Mouse (Mus musculus) CH12.LX (cell line): ENCODE results near the gene Myo15. TPM values are rescaled to one million over a fixed set of nuclear protein-coding genes. Genes with fewer than 3 reads are reported as not detected.
A peak's percentile ranks its signal among the peaks of the same experiment; 100 is the strongest.
"Not testable (repeated sequence)": the region's sequence is repeated elsewhere in the genome, so short reads cannot be mapped to it uniquely, and the experiment has no call there.

Experiments
- DNase-seq: peaks from one replicate; pipeline ENCODE4 v3.0.0-alpha.2; 2013; ENCODE audit errors: extremely low read depth
- H3K27ac ChIP-seq: 2 replicates; pipeline ENCODE4 v1.5.1; 2012; ENCODE audit warnings: low read depth, mild to moderate bottlenecking, control low read depth, moderate library complexity; ENCODE audit not compliant: insufficient read depth
- H3K27me3 ChIP-seq: replicated peaks from 2 replicates; pipeline ENCODE3; 2012; ENCODE audit warnings: inconsistent platforms
- H3K36me3 ChIP-seq, 2 experiments: replicated peaks in 1 of 2; 2 replicates each; pipeline versions ENCODE3 to v1.6.1; 2012; ENCODE audit warnings: inconsistent platforms in 1 of 2, low read length in 1 of 2, mild to moderate bottlenecking in 1 of 2, mixed read lengths in 1 of 2, moderate library complexity in 1 of 2; ENCODE audit not compliant: control insufficient read depth in 1 of 2, insufficient read depth in 1 of 2
- H3K4me1 ChIP-seq, 2 experiments: 2 replicates each; pipeline ENCODE4 v1.6.1; 2012; ENCODE audit warnings: inconsistent platforms in 1 of 2, moderate library complexity in 1 of 2; ENCODE audit not compliant: insufficient read depth in 2 of 2, control insufficient read depth in 1 of 2
- H3K4me2 ChIP-seq: 2 replicates; pipeline ENCODE4 v1.6.1; 2012; ENCODE audit warnings: low read depth, mild to moderate bottlenecking, control low read depth; ENCODE audit not compliant: poor library complexity, insufficient read depth, severe bottlenecking
- H3K4me3 ChIP-seq, 3 experiments: fragments of 150-350 bp in 1 of 3; sonication (generic) in 1 of 3; replicated peaks in 1 of 3; 2 replicates each; pipeline versions ENCODE3 to v1.5.1; 2011 to 2012; ENCODE audit warnings: low read depth in 2 of 3, low read length in 2 of 3, mild to moderate bottlenecking in 2 of 3, moderate library complexity in 2 of 3, control low read depth in 1 of 3, improper control_type of control experiment in 1 of 3, inconsistent platforms in 1 of 3, mixed read lengths in 1 of 3; ENCODE audit not compliant: poor library complexity in 1 of 3
- H3K79me2 ChIP-seq: replicated peaks from 2 replicates; pipeline ENCODE4 v1.6.1; 2012; ENCODE audit warnings: mild to moderate bottlenecking, moderate library complexity; ENCODE audit not compliant: control insufficient read depth, poor library complexity, insufficient read depth, severe bottlenecking; ENCODE audit errors: extremely low read depth
- H3K9ac ChIP-seq: 2 replicates; pipeline ENCODE4 v1.6.1; 2012; ENCODE audit warnings: low read depth, mild to moderate bottlenecking, control low read depth, moderate library complexity; ENCODE audit not compliant: insufficient read depth
- H3K9me3 ChIP-seq: replicated peaks from 2 replicates; pipeline ENCODE3; 2012; ENCODE audit warnings: low read length, inconsistent platforms, mixed read lengths
- CTCF ChIP-seq, 2 experiments: IDR thresholded peaks in 1 of 2; conservative IDR thresholded peaks in 1 of 2; 2 replicates each; pipeline ENCODE4 v1.5.1; 2011 to 2012; ENCODE audit warnings: low read depth in 2 of 2, low read length in 2 of 2, improper control_type of control experiment in 1 of 2, inconsistent platforms in 1 of 2, mild to moderate bottlenecking in 1 of 2, moderate library complexity in 1 of 2
- E2F4 ChIP-seq: IDR thresholded peaks from 2 replicates; pipeline ENCODE4 v1.6.1; 2011; ENCODE audit warnings: low read depth, low read length, improper control_type of control experiment; ENCODE audit not compliant: insufficient replicate concordance
- ELF1 ChIP-seq: IDR thresholded peaks from 2 replicates; pipeline ENCODE4 v1.6.1; 2014; ENCODE audit warnings: low read depth, mild to moderate bottlenecking, inconsistent platforms, low read length, improper control_type of control experiment
- JUN ChIP-seq: IDR thresholded peaks from 2 replicates; pipeline ENCODE4 v1.6.1; 2011; ENCODE audit warnings: low read depth, mild to moderate bottlenecking, low read length, improper control_type of control experiment, moderate library complexity; ENCODE audit not compliant: insufficient read depth
- JUND ChIP-seq: conservative IDR thresholded peaks from 2 replicates; pipeline ENCODE4 v1.6.1; 2011; ENCODE audit warnings: low read depth, low read length, improper control_type of control experiment
- KAT2A ChIP-seq: IDR thresholded peaks from 2 replicates; pipeline ENCODE4 v1.6.1; 2012; ENCODE audit warnings: low read length, improper control_type of control experiment, inconsistent platforms; ENCODE audit not compliant: insufficient replicate concordance
- MEF2A ChIP-seq: IDR thresholded peaks from 2 replicates; pipeline ENCODE4 v1.6.1; 2014; ENCODE audit warnings: low read depth, mild to moderate bottlenecking, inconsistent platforms, low read length, improper control_type of control experiment, borderline replicate concordance
- MXI1 ChIP-seq: IDR thresholded peaks from 2 replicates; pipeline ENCODE4 v1.6.1; 2011; ENCODE audit warnings: mild to moderate bottlenecking, low read depth, low read length, improper control_type of control experiment
- MYC ChIP-seq: IDR thresholded peaks from 2 replicates; pipeline ENCODE4 v1.6.1; 2011; ENCODE audit warnings: low read depth, mild to moderate bottlenecking, improper control_type of control experiment, low read length
- POLR2A ChIP-seq: IDR thresholded peaks from 2 replicates; pipeline ENCODE4 v1.6.1; 2011; ENCODE audit warnings: low read depth, mild to moderate bottlenecking, improper control_type of control experiment, low read length
- RAD21 ChIP-seq: IDR thresholded peaks from 2 replicates; pipeline ENCODE4 v1.6.1; 2011; ENCODE audit warnings: low read depth, mild to moderate bottlenecking, low read length, improper control_type of control experiment, moderate library complexity
- SMC3 ChIP-seq: IDR thresholded peaks from 2 replicates; pipeline ENCODE4 v1.6.1; 2011; ENCODE audit warnings: low read depth, low read length, improper control_type of control experiment
- USF1 ChIP-seq: IDR thresholded peaks from 2 replicates; pipeline ENCODE4 v1.6.1; 2014; ENCODE audit warnings: low read depth, mild to moderate bottlenecking, inconsistent platforms, low read length, improper control_type of control experiment
- USF2 ChIP-seq: conservative IDR thresholded peaks from 2 replicates; pipeline ENCODE4 v1.6.1; 2011; ENCODE audit warnings: low read depth, low read length, improper control_type of control experiment
- dilution Hi-C: fragments of 300-500 bp; cut with MboI; formaldehyde crosslinking; loops from 2 replicates; pipeline ENCODE4 v1.14.3; 2020; ENCODE audit warnings: low sequenced_read_pairs; ENCODE audit not compliant: extremely low pct_unique_long_range_greater_than_20kb, extremely low pct_ligation_motif_present
- in situ Hi-C: fragments of 300-500 bp; cut with MboI; formaldehyde crosslinking; loops from 3 replicates; pipeline ENCODE4 v1.14.3; 2019; ENCODE audit warnings: low sequenced_read_pairs, low pct_ligation_motif_present, low pct_unique_long_range_greater_than_20kb, mixed read lengths
- polyA plus RNA-seq: library from polyadenylated mRNA; unstranded; fragments of >175 nt; gene quantifications from 2 replicates; pipeline ENCODE4 v1.2.1, GENCODE M21; 2012; ENCODE audit warnings: low read depth; ENCODE audit not compliant: insufficient read length
- total RNA-seq, 2 experiments: library from RNA; depleted of rRNA; stranded (reverse); fragments of 300-350 nt in 1 of 2; fragments of >200 nt in 1 of 2; gene quantifications; 2 replicates each; pipeline ENCODE4 v1.2.3; 2012 to 2014

Gene Myo15
- total and polyA plus RNA-seq, 3 experiments: 0.01 to 0.13 (median 0.04) TPM

GRCm38 (mm10) chr11:60559342-60559741 lies 90.2 kb downstream of the Myo15 start:
- no peaks in the 10 kb centered on the region for H3K27me3 ChIP-seq
- in situ Hi-C loops (no loop called here), dilution Hi-C loops (no loop called here)
- no peak overlapping the region for H3K4me2 ChIP-seq
- H3K79me2 ChIP-seq: 0 out of 2 replicates have a peak, but pooled peaks cover 3% of the 10 kb centered on the region
- peaks cover 24 to 57% of the 10 kb centered on the region in 2 experiments for H3K36me3 ChIP-seq
- H3K4me1 ChIP-seq: peaks cover 0 to 10% of the 10 kb centered on the region in 2 experiments; a peak in 2 of 4 replicates
- TF ChIP-seq RAD21: peak; percentile 72
- no peak for TF ChIP-seq JUND
- no peak for TF ChIP-seq KAT2A
- TF ChIP-seq ELF1: peak; percentile 66; the same call in 1 of the 2 replicates
- TF ChIP-seq JUN: no peak
- no peak for TF ChIP-seq MXI1
- TF ChIP-seq POLR2A: no peak
- TF ChIP-seq USF1: peak; percentile 53; the same call in 1 of the 2 replicates
- peak; percentile 86 to 100 for TF ChIP-seq CTCF (conservative IDR thresholded peaks at IDR 0.05 in 1 of 2, IDR thresholded peaks at IDR 0.05 in 1 of 2; ENCODE audit: low read depth in 2 of 2, low read length in 2 of 2)
- TF ChIP-seq MYC: no peak
- TF ChIP-seq USF2: no peak
- TF ChIP-seq SMC3: peak; percentile 55
- no peak for TF ChIP-seq MEF2A
- no peak for TF ChIP-seq E2F4
- H3K9me3 ChIP-seq: no peaks in the 10 kb centered on the region
- peak; percentile 72 for DNase-seq
- H3K9ac ChIP-seq: no peak overlapping the region
- H3K27ac ChIP-seq: no peak overlapping the region
- no peak overlapping the region for H3K4me3 ChIP-seq

- H3K4me1 ChIP-seq, H3K9me3 ChIP-seq, in situ Hi-C loops, H3K27ac ChIP-seq, H3K4me3 ChIP-seq, H3K36me3 ChIP-seq, H3K79me2 ChIP-seq, H3K27me3 ChIP-seq, H3K4me2 ChIP-seq, DNase-seq, dilution Hi-C loops, H3K9ac ChIP-seq: not testable (repeated sequence)
Observed at GRCm38 (mm10) chr11:60574006-60574405, 104.9 kb downstream of the Myo15 start.

Other genes with a start within 250 kb of the Myo15 start
- 126 and 129 TPM in 2 replicates for gene Srebf1, start 246.8 kb upstream of the Myo15 start, total RNA-seq (2012; rRNA removed)
- gene Srebf1, start 246.8 kb upstream of the Myo15 start, total RNA-seq (2014; rRNA removed): 68.7 and 69.8 TPM in 2 replicates
- 120 and 142 TPM in 2 replicates for gene Srebf1, start 246.8 kb upstream of the Myo15 start, polyA plus RNA-seq
- 7.5 and 10.4 TPM in 2 replicates for gene Tom1l2, start 116.4 kb upstream of the Myo15 start, total RNA-seq (2012; rRNA removed)
- 3.5 and 4.8 TPM in 2 replicates for gene Tom1l2, start 116.4 kb upstream of the Myo15 start, total RNA-seq (2014; rRNA removed)
- gene Tom1l2, start 116.4 kb upstream of the Myo15 start, polyA plus RNA-seq: 8.7 and 10.4 TPM in 2 replicates
- 2.2 and 3.9 TPM in 2 replicates for gene Drc3, start 116.0 kb upstream of the Myo15 start, total RNA-seq (2012; rRNA removed)
- gene Drc3, start 116.0 kb upstream of the Myo15 start, total RNA-seq (2014; rRNA removed): 1.7 and 1.9 TPM in 2 replicates
- gene Drc3, start 116.0 kb upstream of the Myo15 start, polyA plus RNA-seq: 0.93 and 1.4 TPM in 2 replicates
- 18.9 and 23.4 TPM in 2 replicates for gene Gid4, start 52.2 kb upstream of the Myo15 start, total RNA-seq (2012; rRNA removed)
- gene Gid4, start 52.2 kb upstream of the Myo15 start, total RNA-seq (2014; rRNA removed): 17.0 and 17.3 TPM in 2 replicates
- gene Gid4, start 52.2 kb upstream of the Myo15 start, polyA plus RNA-seq: 14.9 and 17.0 TPM in 2 replicates
- 47.8 and 62.4 TPM in 2 replicates for gene Atpaf2, start 50.9 kb upstream of the Myo15 start, total RNA-seq (2012; rRNA removed)
- gene Atpaf2, start 50.9 kb upstream of the Myo15 start, total RNA-seq (2014; rRNA removed): 72.6 and 79.2 TPM in 2 replicates
- gene Atpaf2, start 50.9 kb upstream of the Myo15 start, polyA plus RNA-seq: 56.9 and 78.6 TPM in 2 replicates
- 135 and 152 TPM in 2 replicates for gene Drg2, start 14.7 kb upstream of the Myo15 start, total RNA-seq (2012; rRNA removed)
- gene Drg2, start 14.7 kb upstream of the Myo15 start, total RNA-seq (2014; rRNA removed): 105 and 115 TPM in 2 replicates
- gene Drg2, start 14.7 kb upstream of the Myo15 start, polyA plus RNA-seq: 151 and 155 TPM in 2 replicates
- 40.5 and 55.0 TPM in 2 replicates for gene Alkbh5, start 67.0 kb downstream of the Myo15 start, total RNA-seq (2012; rRNA removed)
- gene Alkbh5, start 67.0 kb downstream of the Myo15 start, total RNA-seq (2014; rRNA removed): 37.2 and 42.7 TPM in 2 replicates
- 33.8 and 39.6 TPM in 2 replicates for gene Alkbh5, start 67.0 kb downstream of the Myo15 start, polyA plus RNA-seq
- gene Llgl1, start 230.4 kb downstream of the Myo15 start, total RNA-seq (2012; rRNA removed): 9.9 and 11.1 TPM in 2 replicates
- gene Llgl1, start 230.4 kb downstream of the Myo15 start, total RNA-seq (2014; rRNA removed): 6.8 and 7.5 TPM in 2 replicates
- gene Llgl1, start 230.4 kb downstream of the Myo15 start, polyA plus RNA-seq: 8.8 and 9.8 TPM in 2 replicates